Mouse (Mus musculus): Measurements from ENCODE around the gene Thsd1.

DNA sequence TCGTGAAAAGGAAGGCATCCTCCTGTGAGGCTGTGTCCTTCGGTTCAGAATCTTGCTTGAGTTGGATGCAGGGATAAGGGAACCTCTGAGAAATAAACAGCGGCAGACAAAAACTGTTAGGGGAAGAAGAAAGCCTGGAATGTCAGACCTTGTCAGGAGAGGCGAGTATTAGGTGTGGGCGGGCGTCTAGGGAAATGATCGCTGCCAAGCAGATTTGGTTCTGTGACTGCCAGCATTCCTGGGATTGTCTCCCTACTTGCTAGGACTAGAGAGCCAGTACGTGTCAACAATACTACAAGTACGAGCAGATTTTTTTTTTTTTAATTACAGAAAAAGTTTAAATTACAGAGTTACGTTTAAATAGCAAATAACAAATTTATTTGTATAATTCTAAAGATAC lies 47.5 kb downstream of the Thsd1 start:
- TF ChIP-seq CTCF (IDR thresholded peaks at IDR 0.05; ENCODE audit: control insufficient read depth, insufficient read depth, low read length) (no peak), POLR2A (IDR thresholded peaks at IDR 0.05; ENCODE audit: borderline replicate concordance, control insufficient read depth, low read depth, low read length) (no peak)
